Mouse (Mus musculus): ENCODE results near the gene Mettl13. TPM values are rescaled to one million over a fixed set of nuclear protein-coding genes. Genes with fewer than 3 reads are reported as not detected.

Mettl13 gene
- polyA plus RNA-seq, 1 experiment: 11.5 TPM

DNA sequence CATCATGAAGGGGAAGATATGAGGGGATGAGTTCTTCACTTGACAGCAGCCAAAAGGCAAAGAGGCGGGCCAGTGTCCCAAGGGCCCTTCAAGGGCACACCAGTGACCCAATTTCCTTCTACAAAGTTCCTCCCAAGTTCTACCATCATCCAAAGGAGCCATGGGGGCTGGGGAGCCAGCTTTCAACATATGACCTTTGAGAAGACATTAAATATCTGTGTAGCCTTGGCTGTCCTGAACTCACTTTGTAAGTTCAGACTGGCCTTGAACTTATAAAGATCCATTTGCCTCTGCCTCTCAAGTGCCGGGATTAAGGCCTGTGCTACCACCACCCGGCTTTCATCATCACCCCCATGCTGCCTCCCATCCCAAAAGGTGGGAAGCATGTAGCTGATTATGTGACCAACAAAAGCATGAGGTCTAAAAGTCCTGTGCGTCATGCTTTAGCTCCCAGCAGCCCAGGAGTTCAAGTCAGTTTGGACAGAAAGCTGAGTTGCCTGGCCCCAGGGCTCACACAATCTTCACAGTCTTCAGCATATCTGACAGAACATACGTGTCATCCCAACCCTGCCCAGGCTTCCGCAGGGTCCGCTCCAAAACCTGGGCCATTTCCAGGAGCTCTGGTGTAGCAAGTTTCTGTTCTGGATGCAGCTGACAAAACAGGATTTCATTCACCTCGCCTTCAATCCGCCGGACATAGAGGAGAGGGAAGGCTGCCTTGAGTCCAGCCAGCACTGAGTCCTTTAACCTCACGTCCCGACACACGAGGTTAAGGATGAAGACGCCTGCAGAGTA is 14.4 kb downstream of the Mettl13 start:
- TF ChIP-seq CTCF (IDR thresholded peaks at IDR 0.05; ENCODE audit: borderline replicate concordance, insufficient read depth, low read length) (no peak), POLR2A (IDR thresholded peaks at IDR 0.05; ENCODE audit: low read depth, low read length) (no peak)
- Histone ChIP-seq H3K4me3 (ENCODE audit: insufficient read depth, low read length) (no peak overlapping the region), H3K27ac (ENCODE audit: insufficient read depth, low read length) (no peak overlapping the region), H3K4me1 (ENCODE audit: control insufficient read depth, insufficient read depth, low read length) (no peaks in the 10 kb centered on the region)

DNA sequence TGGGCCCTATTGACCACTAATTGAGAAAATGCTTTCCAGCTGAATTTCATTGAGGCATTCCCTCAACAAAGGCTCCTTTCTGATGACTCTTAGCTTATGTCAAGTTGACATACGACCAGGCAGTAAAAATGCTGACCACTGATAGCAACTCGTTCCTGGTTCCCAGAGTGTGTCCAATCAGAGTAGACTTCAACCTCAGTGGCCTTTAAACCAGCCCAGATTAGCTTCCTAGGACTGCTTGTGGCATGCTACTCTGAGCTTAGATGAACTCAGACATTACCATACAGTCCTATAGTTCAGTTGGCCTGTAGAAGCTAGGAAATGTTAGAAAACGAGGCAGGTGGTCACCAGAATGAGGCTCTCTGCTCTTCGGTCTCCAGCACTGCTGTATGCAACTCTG is 16.0 kb downstream of the Mettl13 start:
- Histone ChIP-seq H3K27ac (ENCODE audit: insufficient read depth, low read length) (no peak overlapping the region), H3K4me1 (ENCODE audit: control insufficient read depth, insufficient read depth, low read length) (no peaks in the 10 kb centered on the region), H3K4me3 (ENCODE audit: insufficient read depth, low read length) (no peak overlapping the region)
- TF ChIP-seq CTCF (IDR thresholded peaks at IDR 0.05; ENCODE audit: borderline replicate concordance, insufficient read depth, low read length) (no peak), POLR2A (IDR thresholded peaks at IDR 0.05; ENCODE audit: low read depth, low read length) (no peak)

DNA sequence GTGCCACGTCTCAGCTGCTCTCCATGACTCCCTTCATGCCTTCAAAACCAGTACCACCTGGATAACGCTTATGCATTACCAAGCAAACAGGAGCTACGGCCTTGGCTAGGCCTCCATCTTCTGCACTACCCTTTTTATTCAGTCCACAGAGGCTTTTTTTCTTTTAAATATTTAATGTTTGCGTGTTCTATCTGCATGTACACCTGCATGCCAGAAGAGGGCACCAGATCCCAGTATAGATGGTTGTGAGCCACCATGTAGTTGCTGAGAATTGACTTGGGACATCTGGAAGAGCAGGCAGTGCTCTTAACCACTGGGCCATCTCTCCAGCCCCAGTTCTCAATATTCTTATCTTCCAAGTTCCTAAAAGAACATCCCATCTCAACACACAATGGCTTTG is 16.8 kb downstream of the Mettl13 start:
- no peak for TF ChIP-seq CTCF (IDR thresholded peaks at IDR 0.05; ENCODE audit: borderline replicate concordance, insufficient read depth, low read length)
- H3K4me1 ChIP-seq (ENCODE audit: control insufficient read depth, insufficient read depth, low read length): no peaks in the 10 kb centered on the region

DNA sequence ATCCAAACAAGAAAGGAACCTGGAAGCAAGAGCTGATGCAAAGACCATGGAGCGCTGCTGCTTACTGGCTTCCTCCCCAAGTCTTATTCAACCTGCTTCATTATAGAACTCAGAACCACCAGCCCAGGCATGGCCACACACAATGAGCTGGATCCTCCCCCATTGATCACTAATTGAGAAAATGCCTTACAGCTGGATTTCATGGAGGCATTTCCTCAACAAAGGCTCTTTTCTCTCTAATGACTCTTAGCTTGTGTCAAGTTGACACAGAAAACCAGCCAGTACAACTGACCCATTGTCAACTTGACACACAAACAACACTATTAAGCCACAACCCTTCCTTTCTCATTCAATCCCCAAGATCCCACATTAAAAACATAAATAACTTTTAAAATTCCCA is 17.7 kb downstream of the Mettl13 start:
- H3K4me1 ChIP-seq (ENCODE audit: control insufficient read depth, insufficient read depth, low read length): no peaks in the 10 kb centered on the region
- H3K4me3 ChIP-seq (ENCODE audit: insufficient read depth, low read length): no peak overlapping the region
- TF ChIP-seq POLR2A (IDR thresholded peaks at IDR 0.05; ENCODE audit: low read depth, low read length): no peak
- no peak for TF ChIP-seq CTCF (IDR thresholded peaks at IDR 0.05; ENCODE audit: borderline replicate concordance, insufficient read depth, low read length)
- no peak overlapping the region for H3K27ac ChIP-seq (ENCODE audit: insufficient read depth, low read length)

More for the DNA sequence above, 16.8 kb downstream of the Mettl13 start:
- no peak overlapping the region for H3K4me3 ChIP-seq (ENCODE audit: insufficient read depth, low read length)
- H3K27ac ChIP-seq (ENCODE audit: insufficient read depth, low read length): no peak overlapping the region

DNA sequence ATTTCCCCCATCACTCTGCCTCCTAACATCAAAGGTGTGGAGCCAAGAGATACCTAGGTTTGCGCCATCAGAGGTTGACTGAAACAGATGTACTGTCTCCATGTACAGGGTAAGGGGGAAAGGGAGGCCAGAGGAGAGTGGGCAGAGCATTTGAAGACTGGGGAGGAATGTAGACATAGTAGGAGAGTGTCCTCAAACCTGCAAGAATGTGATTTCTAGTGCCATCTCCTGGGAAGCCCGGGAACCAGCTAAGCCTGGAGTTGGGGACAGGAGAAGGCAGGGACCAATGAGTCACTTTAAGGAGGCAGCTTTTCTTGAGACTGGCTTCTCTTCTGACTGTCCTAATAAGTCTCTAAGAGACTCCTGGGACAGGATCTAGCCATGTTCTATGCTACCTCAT is 18.7 kb downstream of the Mettl13 start:
- Histone ChIP-seq H3K27ac (ENCODE audit: insufficient read depth, low read length) (no peak overlapping the region), H3K4me3 (ENCODE audit: insufficient read depth, low read length) (no peak overlapping the region), H3K4me1 (ENCODE audit: control insufficient read depth, insufficient read depth, low read length) (no peaks in the 10 kb centered on the region)
- TF ChIP-seq POLR2A (IDR thresholded peaks at IDR 0.05; ENCODE audit: low read depth, low read length) (no peak), CTCF (IDR thresholded peaks at IDR 0.05; ENCODE audit: borderline replicate concordance, insufficient read depth, low read length) (no peak)

DNA sequence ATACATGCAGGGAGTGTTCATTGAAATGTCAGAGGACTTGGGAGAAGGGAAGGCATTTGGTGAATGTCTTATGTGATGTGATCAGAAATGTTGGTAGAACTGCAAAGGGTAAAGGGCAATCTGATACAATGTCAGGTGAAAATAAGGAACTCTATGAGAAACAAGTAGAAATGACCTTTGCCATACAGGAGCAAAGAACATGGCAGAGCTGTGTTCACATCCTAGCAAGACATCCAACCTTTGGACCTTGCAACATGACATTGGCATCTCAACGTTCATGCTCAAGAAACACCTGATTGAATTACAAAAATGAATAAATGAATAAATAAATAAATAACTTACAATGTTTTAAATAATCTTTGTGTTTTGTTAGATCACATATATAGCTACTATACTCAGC is 33.2 kb downstream of the Mettl13 start:
- H3K27ac ChIP-seq (ENCODE audit: insufficient read depth, low read length): no peak overlapping the region
- no peak for TF ChIP-seq POLR2A (IDR thresholded peaks at IDR 0.05; ENCODE audit: low read depth, low read length)
- TF ChIP-seq CTCF (IDR thresholded peaks at IDR 0.05; ENCODE audit: borderline replicate concordance, insufficient read depth, low read length): no peak
- H3K4me3 ChIP-seq (ENCODE audit: insufficient read depth, low read length): no peak overlapping the region
- H3K4me1 ChIP-seq (ENCODE audit: control insufficient read depth, insufficient read depth, low read length): 0 out of 2 replicates have a peak, but pooled peaks cover under 1% of the 10 kb centered on the region

DNA sequence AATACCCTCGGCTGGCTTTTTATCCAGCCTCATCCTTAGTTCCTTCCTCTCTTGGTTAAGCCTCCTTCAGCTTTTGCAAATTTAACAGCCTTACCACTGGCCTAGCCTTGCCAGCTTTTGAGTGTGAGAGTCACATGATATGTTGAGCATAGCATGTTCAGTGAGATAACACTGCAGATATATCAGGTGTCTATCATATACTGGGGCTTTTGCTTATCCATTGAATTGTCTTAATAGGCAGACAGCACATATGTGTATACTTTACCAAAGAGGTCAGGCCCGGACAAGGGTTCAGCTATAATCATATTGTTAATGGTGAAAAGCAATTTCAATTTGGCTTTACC is 38.4 kb downstream of the Mettl13 start:
- Histone ChIP-seq H3K4me1 (ENCODE audit: control insufficient read depth, insufficient read depth, low read length) (peaks cover 6% of the 10 kb centered on the region; the same call in 1 of the 2 replicates), H3K4me3 (ENCODE audit: insufficient read depth, low read length) (no peak overlapping the region; the same call in 1 of the 2 replicates), H3K27ac (ENCODE audit: insufficient read depth, low read length) (0 out of 2 replicates have a peak overlapping the region, but pooled peaks have one; percentile 28)
- no peak for TF ChIP-seq POLR2A (IDR thresholded peaks at IDR 0.05; ENCODE audit: low read depth, low read length)
- no peak for TF ChIP-seq CTCF (IDR thresholded peaks at IDR 0.05; ENCODE audit: borderline replicate concordance, insufficient read depth, low read length)

DNA sequence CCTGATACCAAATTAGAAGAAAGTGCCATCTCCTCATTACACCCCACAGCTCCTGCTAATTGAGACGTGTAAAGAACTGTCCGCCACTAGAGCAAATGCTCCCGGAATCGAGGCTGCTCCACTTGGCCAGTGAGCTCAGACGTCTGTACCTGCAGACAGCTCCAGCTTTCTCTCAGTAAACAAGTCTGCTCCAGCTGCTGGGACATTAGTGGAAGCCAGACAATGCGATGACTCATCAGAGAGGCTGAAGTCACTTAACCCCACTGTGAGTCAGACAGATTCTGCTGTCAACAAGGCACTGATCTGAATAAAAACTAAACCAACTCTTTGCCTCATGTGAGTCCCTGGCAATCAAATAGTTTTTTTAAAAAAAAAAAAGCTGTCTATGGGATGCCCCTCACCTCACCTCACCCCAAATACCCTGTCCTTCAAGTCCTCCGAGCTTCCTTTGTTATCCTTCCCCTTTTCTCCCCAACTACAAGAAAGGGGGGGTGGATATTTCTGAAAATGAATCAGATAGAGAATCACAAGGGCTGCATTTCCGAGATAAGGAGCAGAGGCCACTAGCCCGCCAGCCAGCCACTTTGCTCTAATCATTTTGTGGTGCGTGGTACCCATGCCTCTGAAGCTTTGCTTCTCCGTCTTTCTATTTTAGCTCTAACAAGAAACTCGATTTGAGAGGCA is 38.9 kb downstream of the Mettl13 start:
- 0 out of 2 replicates have a peak overlapping the region, but pooled peaks have one; percentile 28 for H3K27ac ChIP-seq (ENCODE audit: insufficient read depth, low read length)
- H3K4me3 ChIP-seq (ENCODE audit: insufficient read depth, low read length): no peak overlapping the region; the same call in 1 of the 2 replicates
- peaks cover 6% of the 10 kb centered on the region; the same call in 1 of the 2 replicates for H3K4me1 ChIP-seq (ENCODE audit: control insufficient read depth, insufficient read depth, low read length)
- no peak for TF ChIP-seq CTCF (IDR thresholded peaks at IDR 0.05; ENCODE audit: borderline replicate concordance, insufficient read depth, low read length)
- no peak for TF ChIP-seq POLR2A (IDR thresholded peaks at IDR 0.05; ENCODE audit: low read depth, low read length)

DNA sequence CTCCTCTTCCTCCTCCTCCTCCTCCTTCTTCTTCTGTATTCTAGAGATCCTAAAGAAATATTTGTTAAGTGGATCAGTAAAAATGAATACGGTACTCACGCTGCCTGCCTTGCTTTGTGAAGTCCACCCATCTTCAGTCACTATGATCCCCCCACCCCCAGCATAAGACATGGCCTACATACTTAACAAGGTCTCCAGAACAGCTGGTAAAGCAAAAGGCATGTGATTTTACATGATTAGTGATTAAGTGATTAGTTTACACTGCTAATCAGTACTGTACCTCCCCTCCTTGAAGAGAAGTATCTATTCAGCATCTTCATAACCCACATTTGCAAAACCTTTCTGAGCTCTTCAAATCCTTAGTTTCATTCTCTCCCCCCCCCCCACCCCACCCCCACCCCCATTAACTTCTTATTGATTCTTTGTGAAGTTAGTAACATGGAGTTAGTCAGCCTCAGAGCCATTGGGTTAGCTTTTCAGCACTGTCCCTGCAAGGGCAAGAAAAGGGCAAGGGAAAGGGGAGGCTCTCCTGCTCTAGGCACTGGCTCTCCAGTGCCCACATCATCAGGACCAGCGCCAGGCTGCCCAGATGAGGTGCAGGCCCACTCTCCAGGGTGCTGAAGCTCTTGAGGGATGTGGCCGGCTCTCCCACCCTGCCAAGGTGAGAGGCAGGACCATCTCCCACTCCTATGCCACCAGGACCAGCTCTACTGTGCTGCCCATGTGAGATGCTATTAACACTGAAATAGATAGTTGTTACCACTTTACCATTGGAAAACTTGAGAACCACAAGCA is 39.9 kb downstream of the Mettl13 start:
- H3K27ac ChIP-seq (ENCODE audit: insufficient read depth, low read length): no peak overlapping the region
- peaks cover 6% of the 10 kb centered on the region; the same call in 1 of the 2 replicates for H3K4me1 ChIP-seq (ENCODE audit: control insufficient read depth, insufficient read depth, low read length)
- TF ChIP-seq POLR2A (IDR thresholded peaks at IDR 0.05; ENCODE audit: low read depth, low read length): no peak
- no peak overlapping the region for H3K4me3 ChIP-seq (ENCODE audit: insufficient read depth, low read length)

All from embryonic fibroblast, embryonic 13.5 days (primary cell).